Mouse (Mus musculus) ES-E14 (cell line): ENCODE data around the gene 1300017J02Rik.
A peak's percentile ranks its signal among the peaks of the same experiment; 100 is the strongest.

Experiments used
- HCFC1 ChIP-seq: IDR thresholded peaks from 2 replicates; pipeline ENCODE4 v1.6.1; 2012; ENCODE audit warnings: low read length, inconsistent platforms, borderline replicate concordance; ENCODE audit not compliant: insufficient read depth
- MAFK ChIP-seq: IDR thresholded peaks from 2 replicates; pipeline ENCODE4 v1.6.1; 2014; ENCODE audit warnings: mild to moderate bottlenecking, low read depth, low read length, inconsistent platforms; ENCODE audit not compliant: insufficient read depth
- ZNF384 ChIP-seq: IDR thresholded peaks from 2 replicates; pipeline ENCODE4 v1.6.1; 2012; ENCODE audit warnings: low read depth, low read length, inconsistent platforms

DNA sequence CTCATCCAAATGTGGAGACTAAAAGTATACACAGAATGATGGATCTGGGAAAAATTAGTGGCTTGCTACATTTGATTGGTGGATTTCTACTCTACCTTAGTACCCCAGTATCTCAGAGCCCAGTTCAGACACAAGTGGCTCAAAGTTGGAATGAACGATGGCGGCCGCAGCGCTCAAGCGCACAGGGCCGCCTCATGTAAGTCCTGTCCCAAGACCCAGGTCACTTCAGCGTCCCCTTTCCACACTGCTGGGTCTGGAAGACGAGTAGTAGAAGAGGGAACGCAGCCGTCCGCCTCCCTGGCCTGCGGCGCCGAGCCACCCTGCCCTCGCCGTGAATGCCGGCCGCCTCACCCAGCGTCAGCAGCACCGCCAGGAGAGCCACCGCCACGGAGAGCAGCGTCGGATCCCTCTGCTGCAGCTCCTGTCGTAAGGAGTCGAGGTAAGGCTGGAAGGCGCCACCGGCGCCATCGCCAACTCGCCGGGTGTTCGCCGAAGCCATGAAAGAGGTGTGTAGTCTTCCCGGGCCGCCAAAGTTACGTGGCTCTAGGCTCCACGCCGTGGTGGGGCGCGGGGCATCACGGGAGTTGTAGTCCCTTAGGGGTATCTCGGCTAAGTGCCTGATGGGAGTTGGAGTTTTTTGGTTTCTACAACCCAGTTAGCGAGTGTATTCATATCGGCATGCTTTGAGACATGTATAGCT is 103.2 kb downstream of the 1300017J02Rik start, which contains the start of gene Srprb:
- TF ChIP-seq ZNF384 = no peak
- peak; percentile 99 for TF ChIP-seq HCFC1
- no peak for TF ChIP-seq MAFK
